Mouse (Mus musculus): ENCODE measurements around the gene Rbm4. TPM values are rescaled to one million over a fixed set of nuclear protein-coding genes. Genes with fewer than 3 reads are reported as not detected.
"Not testable (repeated sequence)": the region's sequence is repeated elsewhere in the genome, so short reads cannot be mapped to it uniquely, and the experiment has no call there.

The Rbm4 gene
- polyA plus RNA-seq, 1 experiment from 2014 or later, result 106 TPM

DNA sequence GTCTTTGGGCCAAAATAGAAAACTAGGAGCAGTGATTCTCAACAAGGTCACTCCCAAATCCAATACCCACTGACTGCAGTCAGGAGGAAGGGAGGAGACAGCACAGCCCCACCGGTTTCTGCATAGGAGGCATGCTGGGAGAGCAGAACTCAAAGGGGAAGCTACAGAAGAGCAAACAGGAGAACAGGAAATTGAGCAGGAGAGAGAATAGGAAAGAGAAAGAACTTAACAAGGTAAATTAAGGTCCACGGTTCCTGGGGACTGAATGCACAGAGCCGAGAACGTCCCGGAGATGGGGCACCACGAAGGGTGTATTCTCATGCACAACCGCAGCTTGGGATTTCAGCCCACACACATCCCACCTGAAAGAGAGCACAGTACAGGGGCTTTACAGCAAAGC is 8.5 kb downstream of the Rbm4 start:
- 92% methylated on average over 7 of the region's 7 CpGs for WGBS
- DNase-seq (ENCODE audit: low spot score), result no peak
- Histone ChIP-seq H3K4me1 (replicated peaks) (peaks cover 16% of the 10 kb centered on the region), H3K36me3 (peaks cover 100% of the 10 kb centered on the region), H3K27ac (no peak overlapping the region), H3K27me3 (ENCODE audit: insufficient read depth, poor library complexity, severe bottlenecking) (no peaks in the 10 kb centered on the region), H3K4me3 (no peak overlapping the region), H3K9me3 (no peaks in the 10 kb centered on the region)

DNA sequence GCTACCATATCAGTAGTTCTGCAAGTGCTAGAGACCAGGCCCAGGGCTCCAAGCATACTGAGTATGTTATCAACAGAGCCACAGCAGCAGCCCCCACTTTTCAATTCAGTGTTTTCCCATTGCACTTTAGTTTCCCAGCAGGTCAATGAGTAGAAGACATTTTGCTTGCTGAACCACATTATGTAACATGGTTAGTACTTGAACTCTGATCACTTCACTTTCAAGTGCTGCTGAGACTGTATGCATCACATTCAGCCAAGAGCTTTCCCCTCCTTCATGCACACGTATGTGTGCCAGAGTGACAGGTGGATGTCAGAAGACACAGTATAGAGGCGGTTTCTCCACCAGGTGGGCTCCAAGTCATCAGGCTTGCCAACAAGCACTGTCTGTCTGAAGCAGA is 10.8 kb downstream of the Rbm4 start:
- 98% methylated on average over 2 of the region's 2 CpGs for WGBS
- no peaks in the 10 kb centered on the region for H3K27me3 ChIP-seq (ENCODE audit: insufficient read depth, poor library complexity, severe bottlenecking)

DNA sequence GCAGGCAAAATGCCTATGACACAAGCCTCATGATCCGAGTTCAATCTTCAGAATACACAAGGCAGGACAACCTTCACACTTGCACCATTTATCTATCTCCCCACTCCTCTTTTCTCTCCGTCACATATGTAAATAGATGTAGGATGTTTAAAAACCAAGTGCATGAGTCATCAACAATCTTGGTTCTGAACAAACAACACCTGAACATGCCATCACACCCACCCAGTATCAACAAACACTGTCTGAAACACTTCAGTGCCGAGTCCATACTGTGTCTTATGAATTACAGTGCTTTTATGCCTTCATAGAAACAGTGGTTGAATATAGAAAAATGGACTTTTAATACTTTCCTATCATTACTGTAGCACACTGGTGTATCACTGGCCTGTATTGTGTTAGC is 20.9 kb downstream of the Rbm4 start:
- Histone ChIP-seq H3K9me3 (no peaks in the 10 kb centered on the region), H3K36me3 (peaks cover 100% of the 10 kb centered on the region), H3K27me3 (ENCODE audit: insufficient read depth, poor library complexity, severe bottlenecking) (no peaks in the 10 kb centered on the region), H3K4me3 (no peak overlapping the region), H3K27ac (no peak overlapping the region), H3K4me1 (replicated peaks) (no peaks in the 10 kb centered on the region)
- no peak for DNase-seq (ENCODE audit: low spot score)
- WGBS, result 92% methylated on average over 3 of the region's 3 CpGs

More for the DNA sequence above, 10.8 kb downstream of the Rbm4 start:
- Histone ChIP-seq H3K9me3 (no peaks in the 10 kb centered on the region), H3K4me1 (replicated peaks) (peaks cover 8% of the 10 kb centered on the region; the same call in 1 of the 2 replicates), H3K27ac (no peak overlapping the region), H3K4me3 (no peak overlapping the region), H3K36me3 (peaks cover 99% of the 10 kb centered on the region)
- DNase-seq (ENCODE audit: low spot score), result no peak

DNA sequence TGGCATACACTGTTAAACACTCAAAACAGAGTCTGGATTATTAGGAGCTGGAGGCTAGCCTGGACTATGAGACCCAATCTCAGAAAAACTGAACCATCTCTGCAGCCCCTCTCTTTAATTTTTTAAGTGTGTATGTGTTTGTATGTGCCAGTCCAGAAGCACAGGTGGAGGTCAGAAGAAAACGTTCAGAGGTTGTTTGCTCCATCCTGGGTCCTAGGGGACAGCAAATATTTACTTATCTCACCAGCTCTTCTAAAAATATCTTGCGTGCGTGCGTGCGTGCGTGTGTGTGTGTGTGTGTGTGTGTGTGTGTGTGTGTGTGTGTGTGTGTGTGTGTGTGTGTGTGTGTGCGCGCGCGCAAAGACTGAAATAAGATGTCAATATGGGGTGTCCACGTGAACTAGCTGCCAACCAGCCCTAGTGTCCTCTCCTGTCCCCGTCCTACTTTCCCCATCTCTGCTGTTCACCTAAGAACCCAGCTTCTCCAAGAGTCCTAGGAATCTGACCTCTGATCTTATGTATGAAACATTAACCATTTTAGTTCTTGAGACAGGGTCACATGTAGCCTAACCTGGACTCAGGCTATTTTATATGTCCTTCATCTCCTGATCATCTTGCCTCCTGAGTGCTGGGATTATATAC is 26.1 kb downstream of the Rbm4 start:
- no peak overlapping the region for H3K27ac ChIP-seq
- no peak for DNase-seq (ENCODE audit: low spot score)
- H3K4me3 ChIP-seq, result no peak overlapping the region
- no peaks in the 10 kb centered on the region for H3K4me1 ChIP-seq (replicated peaks)
- no peaks in the 10 kb centered on the region for H3K9me3 ChIP-seq
- no peaks in the 10 kb centered on the region for H3K27me3 ChIP-seq (ENCODE audit: insufficient read depth, poor library complexity, severe bottlenecking)
- 89% methylated on average over 12 of the region's 12 CpGs for WGBS
- H3K36me3 ChIP-seq, result peaks cover 100% of the 10 kb centered on the region

DNA sequence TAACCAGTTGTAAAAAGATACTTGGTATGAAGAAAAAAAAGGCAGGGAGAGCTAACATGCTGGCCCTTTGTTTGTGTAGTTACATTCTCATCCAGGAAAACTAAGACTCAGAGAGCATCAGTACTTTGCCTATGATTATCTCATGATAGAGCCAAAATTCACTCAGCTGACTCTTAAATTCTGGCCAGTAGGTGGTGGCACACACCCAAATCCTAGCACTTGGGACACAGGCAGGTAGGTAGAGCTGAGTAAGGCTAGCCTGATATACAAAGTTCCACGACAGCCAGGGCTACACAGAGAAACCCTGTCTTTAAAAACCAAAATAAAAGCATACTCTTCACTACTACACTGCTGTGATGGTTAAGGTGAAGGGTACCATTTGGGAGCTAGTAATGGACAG is 30.8 kb downstream of the Rbm4 start:
- H3K36me3 ChIP-seq, result peaks cover 97% of the 10 kb centered on the region
- H3K27ac ChIP-seq, result no peak overlapping the region
- H3K4me3 ChIP-seq, result no peak overlapping the region
- no peak for DNase-seq (ENCODE audit: low spot score)
- WGBS, result 76% methylated on average over 1 of the region's 1 CpGs
- H3K9me3 ChIP-seq, result no peaks in the 10 kb centered on the region
- no peaks in the 10 kb centered on the region for H3K27me3 ChIP-seq (ENCODE audit: insufficient read depth, poor library complexity, severe bottlenecking)
- peaks cover 19% of the 10 kb centered on the region for H3K4me1 ChIP-seq (replicated peaks)

DNA sequence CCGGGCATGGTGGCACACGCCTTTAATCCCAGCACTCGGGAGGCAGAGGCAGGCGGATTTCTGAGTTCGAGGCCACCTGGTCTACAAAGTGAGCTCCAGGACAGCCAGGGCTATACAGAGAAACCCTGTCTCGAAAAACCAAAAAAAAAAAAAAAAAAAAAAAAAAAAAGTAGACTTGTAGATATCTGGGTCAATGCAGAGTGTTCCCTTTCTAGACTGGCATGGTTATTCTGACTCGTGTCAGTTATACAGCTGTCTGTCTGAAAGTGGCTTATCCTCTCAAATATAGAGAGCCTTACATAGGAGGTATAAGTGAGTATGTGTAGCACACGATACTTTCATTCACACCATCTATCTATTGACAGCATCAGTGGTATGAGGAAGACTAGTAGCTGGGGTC is 33.2 kb downstream of the Rbm4 start:
- DNase-seq (ENCODE audit: low spot score); H3K4me3 ChIP-seq; H3K9me3 ChIP-seq; H3K27me3 ChIP-seq (ENCODE audit: insufficient read depth, poor library complexity, severe bottlenecking); H3K27ac ChIP-seq: not testable (repeated sequence)
- peaks cover 28% of the 10 kb centered on the region for H3K4me1 ChIP-seq (replicated peaks)
- 93% methylated on average over 8 of the region's 8 CpGs for WGBS
- H3K36me3 ChIP-seq, result peaks cover 79% of the 10 kb centered on the region

DNA sequence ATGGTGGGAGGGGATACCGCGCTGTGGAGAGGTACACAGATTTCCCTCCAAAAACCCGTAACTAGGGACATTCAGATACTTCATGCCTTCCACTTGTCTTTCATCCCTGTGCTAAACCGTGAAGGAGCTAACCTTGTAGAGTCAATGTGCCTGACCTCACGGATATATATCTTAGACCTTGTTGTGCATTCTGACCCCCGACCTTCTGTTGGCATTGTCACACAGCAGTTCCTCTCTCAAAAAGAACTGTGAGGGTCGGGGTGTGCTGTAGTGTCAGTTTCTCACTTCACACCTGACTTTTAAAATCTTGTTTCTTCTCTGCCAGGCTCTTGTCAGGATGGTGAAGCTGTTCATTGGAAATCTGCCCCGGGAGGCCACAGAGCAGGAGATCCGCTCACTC is 36.8 kb downstream of the Rbm4 start:
- Histone ChIP-seq H3K36me3 (peaks cover 50% of the 10 kb centered on the region), H3K4me1 (replicated peaks) (peaks cover 31% of the 10 kb centered on the region), H3K27ac (peak overlapping the region; percentile 99), H3K9me3 (no peaks in the 10 kb centered on the region), H3K4me3 (peak overlapping the region; percentile 86), H3K27me3 (ENCODE audit: insufficient read depth, poor library complexity, severe bottlenecking) (no peaks in the 10 kb centered on the region)
- WGBS, result 11% methylated on average over 9 of the region's 9 CpGs
- no peak for DNase-seq (ENCODE audit: low spot score)

DNA sequence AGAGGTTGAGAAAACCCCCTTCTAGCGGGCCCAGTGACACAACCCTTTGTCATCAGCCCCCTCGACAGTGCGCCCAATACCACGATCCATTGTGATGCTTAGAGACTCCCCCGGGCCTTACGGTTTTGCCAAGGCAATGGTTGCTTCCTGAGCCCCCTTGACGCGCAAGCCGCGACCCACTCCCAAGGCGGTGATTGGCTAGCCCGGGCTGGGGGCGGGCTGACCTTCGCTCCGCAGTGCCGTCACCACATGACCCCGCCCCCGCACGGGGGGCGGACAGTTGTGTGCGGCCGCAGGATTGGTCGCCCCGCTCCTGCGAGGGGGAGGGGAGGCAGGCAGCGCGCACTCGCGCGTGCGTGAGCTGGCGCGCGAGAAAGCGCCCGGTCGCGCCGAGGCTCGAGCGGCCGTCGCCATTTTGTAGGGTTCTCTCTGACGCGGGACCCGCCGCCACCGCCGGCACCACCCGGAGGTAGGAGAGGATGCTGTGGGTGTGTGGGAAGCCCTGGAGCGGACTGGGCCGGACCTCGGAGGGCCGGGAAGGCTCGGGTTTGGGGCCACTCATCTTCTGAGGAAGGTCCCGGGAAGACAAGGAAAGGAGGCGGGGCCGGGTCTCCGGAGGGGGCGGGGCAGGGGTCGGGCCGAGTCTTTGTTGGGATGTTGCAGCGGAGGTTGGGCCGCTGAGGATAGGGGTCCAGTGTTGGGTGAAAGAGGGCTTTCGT is 37.3 kb downstream of the Rbm4 start, which contains the start of gene Rbm4b:
Gene Rbm4b, plus strand, starts transcription at position 305 of the 719 bp plus-strand sequence.
- Histone ChIP-seq H3K27me3 (ENCODE audit: insufficient read depth, poor library complexity, severe bottlenecking) (no peaks in the 10 kb centered on the region), H3K9me3 (no peaks in the 10 kb centered on the region), H3K4me1 (replicated peaks) (peaks cover 34% of the 10 kb centered on the region), H3K27ac (peak within 1 kb of the TSS; percentile 99), H3K36me3 (peaks cover 50% of the 10 kb centered on the region), H3K4me3 (peak within 1 kb of the TSS; percentile 86)
- under 1% methylated on average over 65 of the region's 65 CpGs for WGBS
- peak; percentile 99 for DNase-seq (ENCODE audit: low spot score)

DNA sequence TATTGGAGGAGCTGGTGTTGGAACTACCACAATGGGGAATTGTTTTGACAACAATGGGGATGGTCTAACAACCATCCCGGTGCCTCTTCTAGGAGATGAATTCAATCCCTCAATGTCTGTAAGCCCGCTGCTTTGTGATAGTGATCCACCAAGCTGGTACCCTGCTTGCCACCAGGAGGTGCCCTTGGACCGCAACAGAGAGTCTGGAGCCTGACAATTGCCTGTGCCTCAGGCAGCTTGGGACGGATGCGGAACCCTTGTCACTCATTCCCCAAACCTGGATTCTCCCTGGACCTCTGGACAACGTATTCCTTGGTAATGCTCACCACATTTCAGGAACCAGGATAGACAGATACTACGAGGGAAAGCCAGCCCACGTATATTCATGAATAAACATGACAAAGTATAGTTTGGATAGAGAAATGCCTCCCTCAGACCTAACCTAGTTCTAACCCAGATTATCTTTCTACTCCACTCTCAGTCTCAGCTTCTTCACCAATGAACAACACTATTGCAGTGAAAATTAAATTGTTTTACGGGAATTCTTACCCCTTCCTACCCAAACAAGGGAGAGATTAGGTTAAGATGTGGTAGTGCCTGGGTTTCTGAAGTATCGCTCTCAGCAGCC is 38.0 kb downstream of the Rbm4 start:
- no peaks in the 10 kb centered on the region for H3K9me3 ChIP-seq
- H3K27ac ChIP-seq, result peak overlapping the region; percentile 99
- no peaks in the 10 kb centered on the region for H3K27me3 ChIP-seq (ENCODE audit: insufficient read depth, poor library complexity, severe bottlenecking)
- peaks cover 34% of the 10 kb centered on the region for H3K4me1 ChIP-seq (replicated peaks)
- H3K4me3 ChIP-seq, result peak overlapping the region; percentile 86
- H3K36me3 ChIP-seq, result peaks cover 50% of the 10 kb centered on the region
- WGBS, result under 1% methylated on average over 10 of the region's 10 CpGs
- peak; percentile 90 for DNase-seq (ENCODE audit: low spot score)

DNA sequence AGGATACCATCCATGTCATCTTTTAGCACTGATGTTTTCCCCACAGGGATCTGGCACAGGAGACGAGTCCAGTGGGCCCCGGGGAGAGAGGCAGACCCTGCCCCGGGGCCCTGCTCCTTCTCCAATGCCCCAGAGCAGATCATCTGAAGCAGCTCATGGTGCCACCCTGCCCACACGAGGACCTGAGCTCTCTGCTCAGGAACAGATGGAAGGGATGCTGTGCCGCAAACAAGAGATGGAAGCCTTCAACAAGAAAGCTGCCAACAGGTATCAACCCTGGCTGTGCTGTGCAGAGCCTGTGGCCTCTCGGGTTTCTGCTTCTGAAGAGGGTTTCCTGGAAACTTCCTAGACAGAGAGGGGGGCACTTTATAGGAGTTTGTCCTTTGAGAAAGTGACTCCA is 43.7 kb downstream of the Rbm4 start:
- 0 out of 2 replicates have a peak, but pooled peaks cover 5% of the 10 kb centered on the region for H3K4me1 ChIP-seq (replicated peaks)
- H3K9me3 ChIP-seq, result no peaks in the 10 kb centered on the region
- peaks cover 77% of the 10 kb centered on the region for H3K36me3 ChIP-seq
- WGBS, result 82% methylated on average over 6 of the region's 6 CpGs
- H3K4me3 ChIP-seq, result no peak overlapping the region
- no peak overlapping the region for H3K27ac ChIP-seq
- H3K27me3 ChIP-seq (ENCODE audit: insufficient read depth, poor library complexity, severe bottlenecking), result no peaks in the 10 kb centered on the region
- DNase-seq (ENCODE audit: low spot score), result no peak

DNA sequence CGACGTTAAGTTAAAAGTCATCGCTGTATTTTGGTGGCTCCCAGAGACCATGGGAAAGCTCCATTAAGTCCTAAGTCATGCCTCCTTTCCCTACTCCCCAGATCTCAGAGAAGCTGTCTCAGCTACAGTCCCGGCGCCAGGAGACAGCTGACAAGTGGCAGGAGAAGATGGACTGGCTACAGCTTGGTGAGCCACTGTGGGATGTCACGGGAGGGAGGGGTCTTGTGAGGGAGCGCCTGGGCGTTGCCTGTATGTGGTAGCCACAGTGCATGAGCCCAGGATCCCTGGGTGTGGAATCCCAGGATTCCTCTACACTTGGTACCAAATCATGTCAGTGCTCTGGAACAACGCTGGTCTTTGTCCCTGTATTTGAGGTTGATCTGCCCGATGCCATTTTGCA is 45.2 kb downstream of the Rbm4 start:
- 86% methylated on average over 10 of the region's 10 CpGs for WGBS
- no peak for DNase-seq (ENCODE audit: low spot score)

DNA sequence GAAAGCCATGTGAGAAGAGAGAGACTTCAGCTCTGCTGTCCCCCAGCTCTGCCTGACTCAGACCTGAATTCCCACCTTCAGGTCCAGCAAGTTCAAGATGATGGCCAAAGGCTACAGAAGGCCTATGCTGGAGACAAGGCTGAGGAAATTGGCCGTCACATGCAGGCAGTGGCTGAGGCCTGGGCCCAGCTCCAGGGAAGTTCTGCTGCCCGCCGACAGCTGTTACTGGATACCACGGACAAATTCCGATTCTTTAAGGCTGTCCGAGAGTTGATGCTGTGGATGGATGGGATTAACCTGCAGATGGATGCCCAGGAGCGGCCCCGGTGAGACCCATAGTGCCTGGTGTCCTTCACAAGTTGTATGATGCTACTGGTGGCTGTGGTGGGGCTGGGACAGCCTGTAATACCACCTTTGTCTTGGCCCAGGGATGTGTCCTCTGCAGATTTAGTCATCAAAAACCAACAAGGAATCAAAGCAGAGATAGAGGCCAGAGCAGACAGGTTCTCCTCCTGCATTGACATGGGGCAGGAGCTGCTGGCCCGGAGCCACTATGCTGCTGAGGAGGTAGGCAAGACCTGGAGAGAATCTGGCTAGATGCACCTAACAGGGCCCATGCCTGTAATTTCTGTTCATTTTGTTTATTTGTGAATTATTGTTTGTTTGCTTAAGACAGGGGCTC is 45.9 kb downstream of the Rbm4 start:
- DNase-seq (ENCODE audit: low spot score), result no peak
- no peaks in the 10 kb centered on the region for H3K27me3 ChIP-seq (ENCODE audit: insufficient read depth, poor library complexity, severe bottlenecking)
- H3K9me3 ChIP-seq, result no peaks in the 10 kb centered on the region
- H3K4me1 ChIP-seq (replicated peaks), result 0 out of 2 replicates have a peak, but pooled peaks cover 5% of the 10 kb centered on the region
- H3K4me3 ChIP-seq, result no peak overlapping the region
- H3K36me3 ChIP-seq, result peaks cover 94% of the 10 kb centered on the region
- WGBS, result 94% methylated on average over 9 of the region's 9 CpGs
- no peak overlapping the region for H3K27ac ChIP-seq

More for the DNA sequence above, 45.2 kb downstream of the Rbm4 start:
- no peaks in the 10 kb centered on the region for H3K27me3 ChIP-seq (ENCODE audit: insufficient read depth, poor library complexity, severe bottlenecking)
- no peaks in the 10 kb centered on the region for H3K9me3 ChIP-seq
- peaks cover 91% of the 10 kb centered on the region for H3K36me3 ChIP-seq
- no peak overlapping the region for H3K27ac ChIP-seq
- 0 out of 2 replicates have a peak, but pooled peaks cover 5% of the 10 kb centered on the region for H3K4me1 ChIP-seq (replicated peaks)
- no peak overlapping the region for H3K4me3 ChIP-seq

Data from hindbrain, embryonic 10.5 days (tissue).